Mouse (Mus musculus): ENCODE results near the gene Rwdd4a. TPM values are rescaled to one million over a fixed set of nuclear protein-coding genes. Genes with fewer than 3 reads are reported as not detected.
A peak's percentile ranks its signal among the peaks of the same experiment; 100 is the strongest.

The Rwdd4a gene
- polyA plus RNA-seq, 1 experiment from 2014 or later = 37.1 TPM

GRCm38 (mm10) chr8:47502546-47502945 lies 30.9 kb upstream of the Rwdd4a start:
- Histone ChIP-seq H3K4me1 (replicated peaks; ENCODE audit: control insufficient read depth, insufficient read depth) (no peaks in the 10 kb centered on the region), H3K36me3 (ENCODE audit: control insufficient read depth, insufficient read depth, low read length) (peaks cover 23% of the 10 kb centered on the region), H3K4me2 (replicated peaks; ENCODE audit: low read depth) (no peak overlapping the region), H3K27me3 (ENCODE audit: control insufficient read depth, insufficient read depth, low read length) (no peaks in the 10 kb centered on the region), H3K9ac (ENCODE audit: low read length) (no peak overlapping the region), H3K9me3 (ENCODE audit: control insufficient read depth, low read length) (no peaks in the 10 kb centered on the region), H3K27ac (replicated peaks) (no peak overlapping the region), H3K4me3 (ENCODE audit: low read depth, low read length) (no peak overlapping the region)
- WGBS = 95% methylated on average over 13 of the region's 13 CpGs
- TF ChIP-seq CTCF (IDR thresholded peaks at IDR 0.05; ENCODE audit: low read depth) = no peak
- TF ChIP-seq EP300 (optimal IDR thresholded peaks at IDR 0.05) = no peak
- DNase-seq (ENCODE audit: low spot score) = no peak
- ATAC-seq (ENCODE audit: low FRiP score, low TSS enrichment) = no peak

- Histone ChIP-seq H3K4me1 (replicated peaks; ENCODE audit: control insufficient read depth, insufficient read depth) (no peaks in the 10 kb centered on the region), H3K27ac (replicated peaks) (no peak overlapping the region), H3K9me3 (ENCODE audit: control insufficient read depth, low read length) (no peaks in the 10 kb centered on the region), H3K9ac (ENCODE audit: low read length) (no peak overlapping the region), H3K27me3 (ENCODE audit: control insufficient read depth, insufficient read depth, low read length) (no peaks in the 10 kb centered on the region), H3K36me3 (ENCODE audit: control insufficient read depth, insufficient read depth, low read length) (peaks cover 19% of the 10 kb centered on the region), H3K4me3 (ENCODE audit: low read depth, low read length) (no peak overlapping the region), H3K4me2 (replicated peaks; ENCODE audit: low read depth) (no peak overlapping the region)
- no peak for TF ChIP-seq EP300 (optimal IDR thresholded peaks at IDR 0.05)
- WGBS = 93% methylated on average over 12 of the region's 12 CpGs
- no peak for ATAC-seq (ENCODE audit: low FRiP score, low TSS enrichment)
- DNase-seq (ENCODE audit: low spot score) = no peak
Observed at GRCm38 (mm10) chr8:47505431-47505830, 28.0 kb upstream of the Rwdd4a start.

GRCm38 (mm10) chr8:47510930-47511329 lies 22.5 kb upstream of the Rwdd4a start:
- H3K9me3 ChIP-seq (ENCODE audit: control insufficient read depth, low read length) = no peaks in the 10 kb centered on the region
- H3K9ac ChIP-seq (ENCODE audit: low read length) = no peak overlapping the region
- H3K4me1 ChIP-seq (replicated peaks; ENCODE audit: control insufficient read depth, insufficient read depth) = no peaks in the 10 kb centered on the region
- H3K27me3 ChIP-seq (ENCODE audit: control insufficient read depth, insufficient read depth, low read length) = no peaks in the 10 kb centered on the region
- H3K36me3 ChIP-seq (ENCODE audit: control insufficient read depth, insufficient read depth, low read length) = peaks cover 12% of the 10 kb centered on the region
- WGBS = 84% methylated on average over 9 of the region's 9 CpGs
- no peak for DNase-seq (ENCODE audit: low spot score)
- H3K4me3 ChIP-seq (ENCODE audit: low read depth, low read length) = no peak overlapping the region
- no peak overlapping the region for H3K4me2 ChIP-seq (replicated peaks; ENCODE audit: low read depth)
- H3K27ac ChIP-seq (replicated peaks) = no peak overlapping the region
- ATAC-seq (ENCODE audit: low FRiP score, low TSS enrichment) = peak; percentile 71; the same call in 1 of the 2 replicates
- no peak for TF ChIP-seq EP300 (optimal IDR thresholded peaks at IDR 0.05)
- TF ChIP-seq CTCF (IDR thresholded peaks at IDR 0.05; ENCODE audit: low read depth) = no peak

- Histone ChIP-seq H3K4me3 (ENCODE audit: low read depth, low read length) (no peak overlapping the region), H3K4me2 (replicated peaks; ENCODE audit: low read depth) (no peak overlapping the region), H3K27ac (replicated peaks) (no peak overlapping the region), H3K9ac (ENCODE audit: low read length) (no peak overlapping the region), H3K36me3 (ENCODE audit: control insufficient read depth, insufficient read depth, low read length) (peaks cover 12% of the 10 kb centered on the region), H3K27me3 (ENCODE audit: control insufficient read depth, insufficient read depth, low read length) (no peaks in the 10 kb centered on the region), H3K4me1 (replicated peaks; ENCODE audit: control insufficient read depth, insufficient read depth) (no peaks in the 10 kb centered on the region), H3K9me3 (ENCODE audit: control insufficient read depth, low read length) (no peaks in the 10 kb centered on the region)
- DNase-seq (ENCODE audit: low spot score) (no peak), ATAC-seq (ENCODE audit: low FRiP score, low TSS enrichment) (no peak)
- TF ChIP-seq EP300 (optimal IDR thresholded peaks at IDR 0.05) (no peak), CTCF (IDR thresholded peaks at IDR 0.05; ENCODE audit: low read depth) (no peak)
- WGBS = 93% methylated on average over 15 of the region's 15 CpGs
Observed at GRCm38 (mm10) chr8:47513601-47514000, 19.9 kb upstream of the Rwdd4a start.

- no peak overlapping the region for H3K4me2 ChIP-seq (replicated peaks; ENCODE audit: low read depth)
- no peaks in the 10 kb centered on the region for H3K27me3 ChIP-seq (ENCODE audit: control insufficient read depth, insufficient read depth, low read length)
- 96% methylated on average over 1 of the region's 1 CpGs for WGBS
- no peaks in the 10 kb centered on the region for H3K9me3 ChIP-seq (ENCODE audit: control insufficient read depth, low read length)
- no peak overlapping the region for H3K4me3 ChIP-seq (ENCODE audit: low read depth, low read length)
- H3K4me1 ChIP-seq (replicated peaks; ENCODE audit: control insufficient read depth, insufficient read depth) = no peaks in the 10 kb centered on the region
- DNase-seq (ENCODE audit: low spot score) (no peak), ATAC-seq (ENCODE audit: low FRiP score, low TSS enrichment) (no peak)
- H3K36me3 ChIP-seq (ENCODE audit: control insufficient read depth, insufficient read depth, low read length) = peaks cover 18% of the 10 kb centered on the region
- TF ChIP-seq EP300 (optimal IDR thresholded peaks at IDR 0.05) = no peak
- no peak overlapping the region for H3K27ac ChIP-seq (replicated peaks)
- no peak overlapping the region for H3K9ac ChIP-seq (ENCODE audit: low read length)
Observed at GRCm38 (mm10) chr8:47528094-47528493, 5.4 kb upstream of the Rwdd4a start.

- no peaks in the 10 kb centered on the region for H3K9me3 ChIP-seq (ENCODE audit: control insufficient read depth, low read length)
- H3K27ac ChIP-seq (replicated peaks) = no peak overlapping the region
- no peak overlapping the region for H3K4me2 ChIP-seq (replicated peaks; ENCODE audit: low read depth)
- 0 out of 2 replicates have a peak, but pooled peaks cover 3% of the 10 kb centered on the region for H3K36me3 ChIP-seq (ENCODE audit: control insufficient read depth, insufficient read depth, low read length)
- no peak overlapping the region for H3K9ac ChIP-seq (ENCODE audit: low read length)
- no peak overlapping the region for H3K4me3 ChIP-seq (ENCODE audit: low read depth, low read length)
- no peaks in the 10 kb centered on the region for H3K27me3 ChIP-seq (ENCODE audit: control insufficient read depth, insufficient read depth, low read length)
- 90% methylated on average over 4 of the region's 4 CpGs for WGBS
- no peak for TF ChIP-seq EP300 (optimal IDR thresholded peaks at IDR 0.05)
- no peak for TF ChIP-seq CTCF (IDR thresholded peaks at IDR 0.05; ENCODE audit: low read depth)
- H3K4me1 ChIP-seq (replicated peaks; ENCODE audit: control insufficient read depth, insufficient read depth) = no peaks in the 10 kb centered on the region
- ATAC-seq (ENCODE audit: low FRiP score, low TSS enrichment) = no peak
- no peak for DNase-seq (ENCODE audit: low spot score)
Observed at GRCm38 (mm10) chr8:47538323-47538722, 4.9 kb downstream of the Rwdd4a start.

Measured in stomach, postnatal 0 days (tissue).